Mouse (Mus musculus) telencephalon, adult 2 months (tissue): ENCODE measurements around the gene Clrn3.
"Not testable (repeated sequence)": the region's sequence is repeated elsewhere in the genome, so short reads cannot be mapped to it uniquely, and the experiment has no call there.

Experiments
- DNase-seq: peaks from one replicate; pipeline ENCODE4 v3.0.0-alpha.2; 2011; ENCODE audit warnings: low read depth, low spot score

Gene Clrn3

DNA sequence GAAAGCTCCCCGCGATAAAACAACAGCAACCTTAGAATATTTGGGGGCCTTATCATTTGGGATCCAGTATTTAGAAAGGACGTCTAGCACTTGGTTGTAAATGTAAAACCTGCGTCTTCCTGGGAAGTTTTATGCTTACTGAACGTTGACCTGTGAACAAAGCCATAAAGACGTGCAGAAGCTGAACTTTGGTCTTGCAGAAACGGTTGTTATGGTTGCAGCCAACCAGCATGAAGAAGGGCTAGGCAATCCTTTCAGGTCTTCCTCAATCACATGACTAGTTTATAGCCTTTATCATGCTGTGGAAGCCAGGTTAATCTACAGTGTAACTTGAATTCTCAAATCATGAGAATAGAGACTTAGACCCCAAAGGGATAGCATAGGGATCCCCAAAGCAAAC lies at the start of gene Clrn3:
Gene Clrn3, minus strand, starts transcription at position 140 of the 400 bp plus-strand sequence.
- DNase-seq = no peak

DNA sequence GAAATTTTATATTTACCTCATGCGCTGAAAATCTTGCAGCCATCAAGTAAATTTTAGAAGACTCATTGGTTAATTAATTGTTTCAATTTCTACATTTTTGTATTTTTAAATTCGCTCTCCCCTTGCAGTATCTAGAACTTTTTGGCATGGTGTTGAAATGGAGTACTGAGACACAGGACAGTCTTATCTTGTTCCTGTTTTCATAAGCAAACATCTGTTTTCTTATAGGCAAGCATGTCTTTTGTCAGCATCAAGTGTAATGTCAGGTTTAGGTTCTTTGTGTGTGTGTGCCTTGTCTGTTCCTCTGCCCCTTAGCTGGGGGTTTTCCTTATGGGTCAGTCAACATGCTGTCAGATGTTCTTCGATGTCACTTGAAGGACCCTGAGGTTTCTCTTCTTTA lies 47.9 kb upstream of the Clrn3 start:
- no peak for DNase-seq

DNA sequence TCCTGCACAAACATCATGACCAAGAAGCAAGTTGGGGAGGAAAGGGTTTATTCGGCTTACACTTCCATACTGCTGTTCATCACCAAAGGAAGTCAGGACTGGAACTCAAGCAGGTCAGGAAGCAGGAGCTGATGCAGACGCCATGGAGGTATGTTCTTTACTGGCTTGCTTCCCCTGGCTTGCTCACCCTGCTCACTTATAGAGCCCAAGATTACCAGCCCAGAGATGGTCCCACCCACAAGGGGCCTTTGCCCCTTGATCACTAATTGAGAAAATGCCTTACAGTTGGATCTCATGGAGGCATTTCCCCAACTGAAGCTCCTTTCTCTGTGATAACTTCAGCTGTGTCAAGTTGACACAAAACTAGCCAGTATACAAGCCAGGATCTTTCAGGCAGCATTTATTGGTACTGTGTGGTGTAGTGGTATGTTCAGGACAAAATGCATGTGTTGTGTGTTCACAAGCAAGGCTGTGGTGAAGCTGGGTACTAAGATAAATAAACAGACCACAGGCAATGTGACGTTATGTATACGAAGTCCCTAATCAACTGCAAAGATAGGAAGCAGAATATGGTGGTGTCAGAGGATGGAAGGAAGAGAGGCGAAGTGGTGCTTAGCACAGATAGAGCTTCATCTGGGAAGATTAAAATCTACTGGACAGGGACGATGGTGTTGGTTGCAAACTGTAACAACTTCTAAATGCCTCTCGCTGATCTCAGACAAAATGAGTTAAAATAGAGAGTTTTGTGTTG lies 47.0 kb upstream of the Clrn3 start:
- not testable (repeated sequence) for DNase-seq

DNA sequence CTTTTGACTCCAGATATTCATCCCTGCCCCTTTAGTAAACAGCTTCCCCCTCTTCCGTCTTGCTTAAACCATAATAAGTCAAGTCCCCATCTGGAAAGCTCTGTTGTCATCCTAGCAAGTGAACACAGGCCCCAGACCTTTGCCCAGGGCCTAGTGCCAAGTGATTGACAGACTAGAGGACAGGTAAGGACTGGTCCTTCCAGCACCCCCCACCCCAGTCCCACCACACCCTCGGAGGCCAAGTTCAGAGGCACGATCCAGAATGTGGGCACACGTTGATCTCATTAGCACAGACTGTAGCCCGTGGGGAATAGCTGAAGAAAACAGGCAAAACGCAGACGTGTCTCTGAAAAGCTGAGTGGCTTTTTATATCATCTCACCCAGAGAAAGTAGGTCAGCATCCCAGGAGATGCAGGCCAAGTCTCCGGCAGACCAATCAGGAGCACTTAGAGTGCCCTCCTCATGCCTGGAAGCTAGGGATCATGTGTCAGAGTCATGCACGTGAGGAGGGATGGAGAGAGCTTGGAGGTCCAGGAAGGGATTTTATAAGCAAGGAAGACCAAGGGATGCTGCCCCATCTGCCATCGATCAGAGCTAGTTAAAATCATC lies 43.6 kb upstream of the Clrn3 start:
- DNase-seq = no peak

DNA sequence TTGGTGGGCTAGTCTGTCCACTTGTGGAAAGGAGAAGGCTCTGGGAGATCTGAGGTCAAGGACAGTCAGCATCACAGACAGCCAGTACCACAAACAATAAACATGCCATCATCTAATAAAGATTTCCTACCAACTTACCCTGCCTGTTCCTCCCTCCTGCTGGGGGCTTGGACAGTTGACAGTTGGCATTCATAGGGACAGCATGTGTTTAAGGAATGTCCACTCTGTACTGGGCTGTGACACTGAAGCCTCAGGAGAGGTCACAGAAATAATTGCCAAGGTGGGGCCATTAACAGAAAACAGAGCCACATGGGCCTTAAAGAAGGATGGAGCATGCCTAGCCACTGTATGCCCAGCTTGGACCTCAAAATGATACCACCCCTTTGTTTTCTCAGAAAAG lies 42.9 kb upstream of the Clrn3 start:
- no peak for DNase-seq

DNA sequence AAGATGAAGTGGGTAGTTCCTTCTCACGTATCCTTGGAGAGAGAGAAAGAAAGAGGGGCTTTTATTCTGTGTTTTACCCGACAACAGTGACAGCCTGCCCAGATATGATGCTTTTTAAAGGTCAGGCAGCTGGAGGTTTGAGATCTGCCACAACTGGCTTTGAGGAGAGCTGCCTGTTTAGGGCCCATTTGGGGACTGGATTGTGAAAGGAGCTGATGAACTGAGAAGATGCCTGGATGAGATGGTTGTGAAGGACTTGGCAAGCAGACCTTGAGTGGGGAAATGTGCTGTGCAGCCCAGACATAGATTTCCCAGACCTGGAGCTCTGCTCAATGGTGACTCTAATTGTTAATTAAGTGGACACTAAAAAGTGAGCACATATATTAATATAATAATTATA lies 40.1 kb upstream of the Clrn3 start:
- no peak for DNase-seq

DNA sequence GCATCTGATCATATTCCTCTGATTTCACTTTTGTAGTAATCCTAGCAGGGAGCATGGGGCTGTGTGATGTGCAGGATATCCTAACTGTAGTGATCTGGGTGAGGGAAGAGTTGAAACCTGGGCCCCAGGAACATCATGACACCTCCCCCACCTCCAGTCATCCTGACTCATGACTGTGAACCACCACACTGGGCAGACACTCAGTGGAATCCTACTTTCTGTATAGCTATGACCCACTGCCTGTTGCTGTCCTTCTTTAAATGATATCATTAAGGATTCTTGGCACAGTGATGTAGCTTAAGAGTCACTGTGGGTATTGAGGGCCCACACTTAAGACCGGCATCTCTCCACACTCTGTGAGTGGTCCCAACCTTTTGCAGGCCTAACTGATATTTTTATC lies 39.1 kb upstream of the Clrn3 start:
- DNase-seq = no peak

DNA sequence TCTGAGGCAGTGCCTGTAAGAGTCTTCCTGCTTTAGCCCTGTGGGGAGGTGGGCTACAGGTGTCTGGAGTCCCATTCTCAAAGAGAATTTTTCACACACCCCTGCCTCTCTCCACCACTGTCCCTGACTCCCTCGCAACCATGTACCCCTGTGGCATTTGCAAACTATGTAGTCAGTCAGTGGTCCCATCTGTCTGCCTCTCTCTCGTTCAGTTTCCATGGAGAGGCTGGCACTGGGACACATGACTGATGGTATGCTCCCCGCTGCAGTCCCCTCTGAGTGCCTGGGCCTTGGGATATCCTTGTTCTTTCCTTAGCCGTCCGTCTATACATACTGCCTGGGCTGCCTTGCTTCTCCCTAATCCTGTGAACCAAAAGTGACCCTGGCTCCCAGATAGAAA lies 37.6 kb upstream of the Clrn3 start:
- DNase-seq = no peak

DNA sequence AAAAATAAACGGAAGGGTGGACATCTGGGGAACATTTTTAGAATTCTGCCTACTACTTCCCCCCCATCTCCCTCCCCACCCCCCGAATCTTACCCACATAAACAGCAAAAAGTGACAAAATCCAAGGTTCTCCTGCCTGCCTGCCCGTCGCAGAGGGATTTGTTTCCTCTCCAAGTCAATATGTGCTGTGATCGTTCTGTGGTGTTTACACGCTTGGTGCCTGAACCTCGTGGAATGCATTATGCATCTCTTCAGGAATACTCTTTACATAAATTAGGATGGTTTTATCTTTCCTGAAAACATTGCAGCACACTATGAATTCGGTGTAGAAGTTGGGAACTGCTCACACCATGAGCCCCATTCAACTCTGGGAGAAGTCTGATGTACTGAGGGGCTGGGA lies 35.6 kb upstream of the Clrn3 start:
- no peak for DNase-seq

DNA sequence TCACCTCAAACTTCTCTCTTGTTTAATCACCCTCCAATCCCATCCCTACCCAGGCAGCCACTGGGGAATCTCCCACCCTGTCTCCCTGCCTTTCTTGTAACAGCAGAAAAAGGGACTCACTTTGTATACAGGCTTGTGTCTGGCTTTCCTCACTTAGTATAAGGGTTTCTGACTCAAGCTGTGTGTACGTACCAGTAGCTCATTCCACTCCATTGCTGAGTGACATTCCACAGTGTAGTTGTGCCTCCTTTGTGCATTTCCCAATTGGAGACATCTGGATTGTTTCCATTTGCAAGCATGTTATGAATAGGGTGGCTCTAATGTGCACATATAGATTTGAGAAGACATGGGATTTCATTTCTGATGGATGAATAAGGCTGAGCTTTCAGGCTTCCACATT lies 31.8 kb upstream of the Clrn3 start:
- DNase-seq = no peak

DNA sequence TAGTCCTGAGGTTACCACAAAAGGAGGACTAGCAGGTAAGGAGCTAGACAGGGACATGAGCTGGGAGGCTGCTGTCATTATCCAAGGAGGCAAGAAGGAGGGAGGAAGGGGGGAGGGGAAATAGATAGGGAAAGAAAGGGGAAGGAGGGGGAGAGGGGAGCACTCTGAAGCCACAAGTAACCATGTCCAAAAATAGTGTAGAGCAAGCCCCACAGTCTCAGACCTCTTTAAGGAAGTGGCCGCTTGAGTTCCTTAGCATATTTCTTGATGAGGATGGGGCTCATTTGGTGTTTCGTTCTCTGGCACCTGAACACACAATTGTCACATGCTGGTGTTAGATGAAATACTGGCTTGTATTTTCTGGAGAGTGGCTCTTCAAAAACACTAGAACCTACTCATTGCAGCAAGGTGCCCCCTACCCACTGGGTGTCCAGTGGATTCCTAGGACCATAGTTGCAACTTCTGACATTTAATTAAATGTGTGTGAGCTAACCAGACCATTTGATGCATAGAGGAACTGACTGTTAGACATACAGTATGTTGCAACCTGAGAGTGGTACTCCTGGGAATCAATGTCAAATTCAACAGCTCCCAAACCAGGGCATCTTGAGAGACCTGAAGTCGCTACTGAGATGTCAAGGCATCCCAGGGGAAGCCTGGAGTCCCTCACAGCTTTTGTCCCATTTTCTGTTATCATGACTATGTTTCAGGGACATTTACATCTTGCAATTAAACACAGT lies 28.4 kb upstream of the Clrn3 start:
- DNase-seq = no peak

DNA sequence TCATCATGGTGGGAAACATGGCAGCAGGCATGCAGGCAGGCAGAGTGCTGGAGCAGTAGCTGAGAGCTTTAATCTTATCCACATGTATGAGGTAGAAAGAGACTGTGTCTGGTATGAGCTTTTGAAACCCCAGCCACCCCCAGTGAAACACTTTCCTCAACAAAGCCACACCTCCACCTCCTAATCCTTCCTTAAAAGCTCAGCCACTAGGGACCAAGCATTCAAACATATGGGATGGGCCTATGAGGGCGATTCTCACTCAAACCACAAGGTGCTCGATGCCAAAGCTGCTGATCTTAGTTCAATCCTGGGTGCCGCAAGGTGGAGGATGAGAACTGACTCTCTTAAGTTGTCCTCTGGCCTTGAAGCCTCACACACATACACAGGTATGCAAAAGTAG lies 25.1 kb upstream of the Clrn3 start:
- DNase-seq = no peak

DNA sequence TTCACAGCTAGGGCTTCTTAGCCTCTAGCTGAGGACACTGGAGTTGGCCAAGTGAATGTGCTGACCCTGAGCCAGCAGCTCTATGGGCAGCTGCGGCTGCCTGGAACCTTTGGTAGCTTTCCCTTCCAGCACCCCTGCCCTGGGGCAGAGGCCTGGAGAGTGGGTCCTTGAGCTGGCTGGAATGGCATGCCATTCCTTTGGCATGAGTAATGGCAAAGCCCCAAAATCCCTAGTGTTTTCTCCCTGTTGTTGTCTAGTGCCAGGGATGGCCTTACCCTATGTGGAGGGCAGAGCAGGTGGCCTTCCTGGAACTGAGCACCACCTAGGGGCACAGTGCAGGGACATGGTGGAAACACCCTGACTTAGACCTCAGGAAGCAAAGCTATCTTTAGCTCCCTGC lies 23.1 kb upstream of the Clrn3 start:
- DNase-seq = no peak

DNA sequence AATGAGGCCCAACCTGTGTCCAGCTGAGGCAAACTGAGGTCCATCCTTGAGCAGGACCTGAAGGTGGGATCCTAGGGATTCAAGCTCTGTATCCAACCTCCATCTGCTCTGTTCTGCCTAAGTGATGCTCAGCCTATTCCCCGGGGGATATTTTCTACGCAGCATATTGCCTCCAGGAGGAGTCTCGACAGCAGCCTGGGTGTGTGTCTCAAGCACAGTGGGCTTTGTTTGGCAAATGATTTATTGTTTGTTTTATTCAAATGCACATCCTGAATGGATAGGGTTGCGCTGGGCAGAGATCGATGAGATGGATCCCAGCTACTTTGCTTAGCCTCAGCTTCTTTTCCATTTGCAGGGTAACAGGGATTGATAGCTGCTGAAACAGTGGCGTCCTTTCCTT lies 20.0 kb upstream of the Clrn3 start:
- DNase-seq = no peak

DNA sequence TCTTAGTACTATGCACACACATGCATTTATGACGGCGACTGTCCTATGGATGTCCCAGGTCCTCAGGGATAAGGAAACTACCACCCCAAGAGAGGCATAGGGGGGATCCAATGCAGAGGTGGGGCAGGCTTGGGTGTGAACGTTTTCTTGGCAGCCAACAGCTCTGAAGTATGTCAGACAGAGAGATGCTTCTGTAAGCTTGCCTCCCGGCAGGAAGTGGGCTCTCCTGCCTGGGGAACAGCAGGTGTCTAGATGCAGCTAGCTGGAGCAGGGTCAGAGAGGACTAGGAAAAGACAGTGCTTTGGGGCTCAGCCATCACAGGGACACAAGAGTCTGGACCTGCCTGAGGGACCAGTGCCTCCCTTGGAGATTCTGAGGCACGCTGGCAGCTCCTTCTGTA lies 18.1 kb upstream of the Clrn3 start:
- no peak for DNase-seq

DNA sequence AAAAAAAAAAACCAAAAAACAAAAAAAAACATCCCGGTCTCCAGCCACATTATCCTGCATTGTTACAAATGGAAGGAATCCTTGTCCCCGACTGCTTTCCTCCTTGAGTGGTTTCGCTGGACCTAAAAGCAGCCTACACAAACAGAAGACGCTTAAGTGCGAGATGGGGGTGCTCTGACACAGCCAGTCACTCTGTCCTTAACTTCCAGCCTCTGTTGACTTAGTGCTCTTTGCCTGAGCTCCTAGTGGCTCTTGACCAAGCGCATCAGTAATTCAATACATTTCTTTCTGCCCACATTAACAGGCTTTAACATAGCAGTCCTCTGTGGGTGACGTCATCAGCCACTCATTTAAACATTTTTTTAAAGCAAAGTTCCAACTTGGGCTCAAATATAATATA lies 17.5 kb upstream of the Clrn3 start:
- DNase-seq = no peak

DNA sequence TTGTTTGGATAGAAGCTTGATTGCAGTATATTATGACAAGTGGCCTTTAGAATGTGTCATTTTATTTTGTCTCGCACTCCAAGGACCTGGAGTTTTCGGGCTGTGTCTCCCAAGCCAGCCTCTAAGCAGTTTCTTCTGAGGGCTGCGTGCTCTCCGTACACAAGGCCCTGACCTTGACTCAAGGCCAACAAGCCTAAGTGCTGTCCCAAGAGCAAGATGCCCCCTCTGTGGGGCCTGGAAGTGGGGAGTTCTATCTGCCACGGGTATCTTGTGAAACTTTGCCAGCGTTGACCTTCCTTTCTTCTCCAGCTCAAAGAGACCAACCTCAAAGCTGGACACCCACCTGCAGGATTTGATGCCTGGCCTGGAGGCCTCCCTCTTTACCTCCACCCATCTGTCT lies 15.9 kb upstream of the Clrn3 start:
- DNase-seq = no peak

DNA sequence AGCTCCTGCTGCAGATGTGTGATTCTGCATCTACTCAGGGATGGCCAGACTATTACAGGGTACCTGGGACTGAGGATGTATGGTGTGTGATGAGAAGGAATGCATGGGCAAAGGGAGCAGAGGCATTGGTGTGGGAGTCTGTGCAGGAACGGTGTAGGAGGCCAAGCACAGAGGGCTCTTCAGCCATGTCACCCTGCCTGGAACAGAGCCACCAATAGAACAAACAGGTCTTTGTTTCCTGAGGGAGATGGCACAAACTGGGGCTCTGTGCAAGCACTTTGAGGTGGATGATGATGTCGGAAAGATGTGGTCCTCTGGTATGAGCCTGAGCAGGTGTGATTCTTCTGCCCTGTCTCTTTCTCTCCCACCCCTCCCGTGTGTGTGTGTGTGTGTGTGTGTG lies 14.6 kb upstream of the Clrn3 start:
- no peak for DNase-seq

DNA sequence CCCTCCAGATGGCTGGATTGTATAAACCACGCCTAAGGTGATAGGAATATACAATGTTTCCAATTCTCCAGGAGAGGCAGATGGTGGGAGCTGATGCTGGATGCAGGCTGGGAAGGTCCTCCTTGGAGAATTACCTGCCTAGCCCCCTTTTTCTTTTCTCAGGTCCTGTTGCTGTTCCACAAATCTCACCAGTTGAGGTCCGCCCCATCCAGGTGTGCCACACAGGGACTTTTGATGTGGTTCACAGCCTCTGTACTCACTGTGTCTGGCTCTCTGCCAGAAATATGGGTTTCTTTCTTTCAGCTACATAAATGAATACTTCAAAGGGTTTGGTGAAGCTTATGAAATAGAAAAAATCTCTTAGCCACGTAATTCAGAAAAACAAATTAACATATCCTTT lies 13.8 kb upstream of the Clrn3 start:
- no peak for DNase-seq

DNA sequence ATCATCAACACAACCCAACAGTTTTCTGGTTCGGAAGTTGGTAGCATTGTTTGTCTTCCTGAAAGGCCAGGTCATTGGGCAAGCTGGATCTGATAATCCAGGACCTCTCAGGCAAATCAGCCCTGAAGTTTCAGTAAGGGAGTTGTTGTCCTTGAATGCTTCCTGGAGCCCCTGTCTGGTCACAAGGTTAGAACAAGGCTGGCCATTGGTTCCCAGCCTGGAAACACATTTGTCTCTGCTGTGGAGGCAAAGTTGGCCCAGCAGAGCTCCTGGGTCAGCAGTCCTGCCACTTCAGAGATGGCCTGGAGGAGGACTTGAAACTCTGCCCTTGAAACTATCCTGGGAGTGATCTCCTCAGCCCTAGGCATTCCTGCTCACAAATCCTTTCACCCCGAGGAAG lies 11.0 kb upstream of the Clrn3 start:
- no peak for DNase-seq

DNA sequence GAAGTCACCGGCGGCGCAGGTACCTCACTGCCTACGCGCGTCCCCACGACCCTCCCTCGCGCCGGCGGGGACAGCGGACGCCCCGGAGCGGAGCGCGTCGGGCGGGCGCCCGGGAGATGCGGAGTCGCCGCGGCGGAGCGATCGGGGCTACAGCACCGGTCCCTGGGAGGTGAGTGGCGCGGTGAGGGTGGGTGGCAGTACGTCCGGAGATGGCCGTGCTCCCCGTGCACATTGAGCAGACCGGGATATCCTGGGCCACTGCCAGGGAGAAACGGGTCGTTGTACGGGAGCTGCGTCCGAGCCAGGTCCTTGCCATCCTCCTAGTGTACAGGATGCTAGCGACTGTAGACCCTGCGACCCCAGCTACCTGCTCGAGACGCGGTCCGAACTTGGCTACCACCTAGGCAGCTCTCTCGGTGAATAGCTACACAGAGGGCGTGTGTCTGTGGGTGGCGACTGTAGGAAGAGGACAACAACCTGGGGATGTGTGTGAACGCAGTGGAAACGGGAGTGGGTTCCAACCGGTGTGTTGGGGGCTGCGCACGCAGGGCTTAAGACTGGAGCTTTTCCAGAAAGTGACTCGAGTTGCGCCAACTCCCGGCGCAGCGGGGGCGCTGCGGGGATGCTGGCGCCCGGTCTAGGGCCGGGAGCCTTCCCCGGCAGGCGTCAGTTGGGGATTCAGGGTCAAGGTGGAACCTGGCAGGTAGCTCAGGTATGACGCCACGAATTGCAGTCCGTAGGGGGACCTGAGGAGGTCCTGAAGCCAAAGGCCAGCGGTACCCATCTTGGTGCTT lies 9.7 kb upstream of the Clrn3 start:
- DNase-seq = no peak

DNA sequence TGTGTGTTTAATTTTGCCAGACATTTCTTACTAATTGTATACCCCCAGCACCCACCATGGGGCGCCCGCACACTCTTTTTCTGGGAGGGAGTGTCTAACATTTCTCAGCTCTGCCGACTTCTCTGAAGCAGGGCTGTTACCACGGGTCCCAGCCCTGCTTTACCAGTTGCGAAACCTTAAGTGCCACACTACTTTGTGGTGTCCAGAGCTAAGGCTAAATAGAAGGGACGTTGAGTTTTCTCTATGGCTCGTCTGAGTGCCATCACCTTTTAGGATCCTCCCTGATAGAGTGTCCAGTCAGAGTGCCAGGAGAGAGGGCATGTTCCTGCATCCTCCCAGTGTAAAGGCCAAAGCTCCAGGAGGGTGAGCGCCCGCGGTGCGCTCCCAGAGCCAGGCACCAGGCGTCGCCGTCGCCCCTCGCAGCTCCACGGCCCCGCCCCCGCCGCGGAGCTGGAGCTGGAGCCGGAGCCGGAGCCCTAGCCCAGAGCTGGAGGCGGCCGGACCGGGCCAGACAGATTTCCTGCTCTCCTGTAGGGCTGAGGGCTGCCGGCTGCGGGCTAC lies 9.0 kb upstream of the Clrn3 start, which contains the start of gene Ptpre:
Gene Ptpre, plus strand, starts transcription at position 141 of the 561 bp plus-strand sequence.
- DNase-seq = peak; percentile 60
